Mouse (Mus musculus) olfactory bulb, adult 2 months (tissue): Measurements from ENCODE around the gene Hmmr.
A peak's percentile ranks its signal among the peaks of the same experiment; 100 is the strongest.

Experiments
- CTCF ChIP-seq: fragments of 200-500 bp; IDR thresholded peaks from 2 replicates; pipeline ENCODE4 v1.5.1; 2012; ENCODE audit warnings: low read depth, mild to moderate bottlenecking, low read length, moderate library complexity; ENCODE audit not compliant: insufficient read depth
- POLR2A ChIP-seq: fragments of 200-500 bp; IDR thresholded peaks from 2 replicates; pipeline ENCODE4 v1.6.1; 2012; ENCODE audit warnings: mild to moderate bottlenecking, low read depth, low read length, moderate library complexity; ENCODE audit not compliant: insufficient read depth

DNA sequence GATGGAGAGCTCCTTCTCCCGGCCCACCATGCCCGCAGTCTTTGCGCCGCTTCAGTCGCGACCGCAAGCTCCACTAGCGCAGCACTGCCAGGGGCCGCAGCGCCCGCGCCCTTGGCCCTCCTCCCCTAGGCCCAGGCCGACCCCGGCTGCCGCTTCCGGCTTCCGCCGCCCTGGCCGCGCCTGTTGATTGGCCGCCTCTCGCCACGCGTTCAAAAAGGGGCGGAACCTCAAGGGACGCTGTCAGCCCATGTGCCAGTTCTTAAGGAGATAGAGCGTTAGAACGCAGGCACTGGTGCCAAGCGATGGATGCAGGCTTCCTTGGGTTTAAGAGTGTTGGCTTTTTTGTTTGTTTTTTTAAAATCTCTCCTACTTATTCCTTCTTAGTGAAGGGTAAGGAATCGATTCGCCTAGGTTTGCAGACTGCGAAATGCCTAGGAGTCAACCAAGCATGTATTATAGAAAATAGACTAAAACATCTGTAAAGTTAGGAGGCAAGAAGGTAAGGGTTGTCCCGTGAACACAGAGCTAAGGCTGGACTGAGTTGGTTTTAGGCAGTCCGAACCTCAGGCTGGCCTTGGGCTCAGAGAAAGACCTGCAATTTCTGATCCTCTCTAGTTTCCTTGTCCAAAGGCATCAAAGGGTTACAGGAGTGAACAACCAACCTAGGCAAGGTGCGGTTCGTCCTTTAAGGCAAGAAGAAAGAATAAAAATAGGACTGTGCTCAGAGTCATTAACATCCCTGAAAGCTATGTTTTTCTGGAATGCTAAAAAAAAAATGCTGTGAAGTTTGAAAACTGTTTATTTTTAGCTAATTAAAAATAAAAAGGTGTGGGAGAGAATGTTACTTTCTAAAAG is 40.5 kb downstream of the Hmmr start:
- TF ChIP-seq CTCF (no peak), POLR2A (peak; percentile 67)
